Comparison of ENCODE assay signal across 10 mouse cellular contexts in genomic region chr5:44087034-44087433, GRCm38 (mm10). TPM values are rescaled to one million over a fixed set of nuclear protein-coding genes. Genes with fewer than 3 reads are reported as not detected.
DNase-seq lines count a peak whose midpoint lies in the region; ATAC-seq and TF ChIP-seq lines count a peak whose summit lies in the region.
"Had no signal": no experiment of that assay in that cellular context is flagged by ENCODE, and none has a peak within 500 bp of the region (broad histone marks: within the 10 kb centered on the region; RNA-seq: fewer than 3 reads in every experiment).

No protein-coding gene starts in this region.

- DNase-seq in kidney, adult 8-10 months, result no peak
- peak; percentile 49 for DNase-seq in embryonic facial prominence, embryonic 14.5 days (ENCODE audit: low spot score)
- peak; percentile 69 for DNase-seq in heart, postnatal 0 days (ENCODE audit: low spot score)
- no peak for DNase-seq in thymus, adult 18-20 months
- no peak for DNase-seq in thymus, postnatal 10 days (ENCODE audit: low spot score in 2 of 2)
- DNase-seq in c-Kit-positive CD71-positive TER-119-positive erythroid progenitor cells, embryonic 14.5 days (ENCODE audit: low spot score), result no peak
- DNase-seq: cerebellum, adult 9-11 months; right cerebral cortex, adult 18-20 months had no signal

- H3K27ac ChIP-seq in kidney, embryonic 16.5 days (ENCODE audit: low read length), result peak overlapping the region; percentile 66
- H3K27ac ChIP-seq in embryonic facial prominence, embryonic 14.5 days (replicated peaks; ENCODE audit: low read depth, low read length), result no peak overlapping the region; the same call in 1 of the 2 replicates
- peak overlapping the region; percentile 50 for H3K27ac ChIP-seq in heart, postnatal 0 days (ENCODE audit: low read depth)
- H3K27ac ChIP-seq in liver, embryonic 16.5 days (ENCODE audit: low read length), result no peak overlapping the region

- TF ChIP-seq CTCF in heart, postnatal 0 days (IDR thresholded peaks at IDR 0.05; ENCODE audit: low read depth), result no peak

- 0 out of 2 replicates have a peak, but pooled peaks have one; percentile 34 for TF ChIP-seq EP300 in heart, postnatal 0 days (IDR thresholded peaks at IDR 0.05; ENCODE audit: low read depth)

- H3K9me3 ChIP-seq in kidney, embryonic 16.5 days (ENCODE audit: low read length), result no peaks in the 10 kb centered on the region
- H3K9me3 ChIP-seq in embryonic facial prominence, embryonic 14.5 days (ENCODE audit: control insufficient read depth, low read length), result no peaks in the 10 kb centered on the region
- H3K9me3 ChIP-seq in heart, postnatal 0 days (replicated peaks; ENCODE audit: control insufficient read depth, low read length), result no peaks in the 10 kb centered on the region
- no peaks in the 10 kb centered on the region for H3K9me3 ChIP-seq in liver, embryonic 16.5 days (replicated peaks; ENCODE audit: control insufficient read depth, low read length)

- no peak overlapping the region for H3K4me3 ChIP-seq in kidney, embryonic 16.5 days (ENCODE audit: low read length)
- H3K4me3 ChIP-seq in embryonic facial prominence, embryonic 14.5 days (ENCODE audit: low read depth, low read length), result no peak overlapping the region
- no peak overlapping the region for H3K4me3 ChIP-seq in heart, postnatal 0 days (ENCODE audit: low read depth, low read length)
- no peak overlapping the region for H3K4me3 ChIP-seq in liver, embryonic 16.5 days (ENCODE audit: low read depth, low read length)

- H3K4me2 ChIP-seq in kidney, embryonic 16.5 days (replicated peaks; ENCODE audit: low read depth, low read length), result no peak overlapping the region
- H3K4me2 ChIP-seq in embryonic facial prominence, embryonic 14.5 days (ENCODE audit: low read depth, low read length), result no peak overlapping the region
- no peak overlapping the region for H3K4me2 ChIP-seq in heart, postnatal 0 days (ENCODE audit: low read depth, low read length)
- no peak overlapping the region for H3K4me2 ChIP-seq in liver, embryonic 16.5 days (ENCODE audit: low read depth, low read length)

- 31% methylated on average over 5 of the region's 5 CpGs for WGBS in kidney, embryonic 16.5 days
- 24% methylated on average over 5 of the region's 5 CpGs for WGBS in embryonic facial prominence, embryonic 14.5 days
- WGBS in heart, postnatal 0 days, result 20% methylated on average over 5 of the region's 5 CpGs
- 33% methylated on average over 5 of the region's 5 CpGs for WGBS in liver, embryonic 16.5 days (ENCODE audit: insufficient replicate concordance)

- peaks cover 16% of the 10 kb centered on the region for H3K36me3 ChIP-seq in kidney, embryonic 16.5 days (ENCODE audit: insufficient read depth, low read length)
- H3K36me3 ChIP-seq in embryonic facial prominence, embryonic 14.5 days (ENCODE audit: control insufficient read depth, insufficient read depth, low read length), result no peaks in the 10 kb centered on the region
- no peaks in the 10 kb centered on the region for H3K36me3 ChIP-seq in heart, postnatal 0 days (replicated peaks; ENCODE audit: control insufficient read depth, insufficient read depth, low read length)
- H3K36me3 ChIP-seq in liver, embryonic 16.5 days (ENCODE audit: control insufficient read depth, insufficient read depth), result no peaks in the 10 kb centered on the region

- 0 out of 2 replicates have a peak, but pooled peaks cover 4% of the 10 kb centered on the region for H3K4me1 ChIP-seq in kidney, embryonic 16.5 days (ENCODE audit: insufficient read depth, low read length)
- H3K4me1 ChIP-seq in embryonic facial prominence, embryonic 14.5 days (ENCODE audit: control insufficient read depth, insufficient read depth, low read length), result 0 out of 2 replicates have a peak, but pooled peaks cover 9% of the 10 kb centered on the region
- peaks cover 4% of the 10 kb centered on the region; the same call in 1 of the 2 replicates for H3K4me1 ChIP-seq in heart, postnatal 0 days (ENCODE audit: control insufficient read depth, insufficient read depth)
- no peaks in the 10 kb centered on the region for H3K4me1 ChIP-seq in liver, embryonic 16.5 days (ENCODE audit: control insufficient read depth, low read depth, low read length)

- H3K27me3 ChIP-seq in kidney, embryonic 16.5 days (ENCODE audit: insufficient read depth, low read length), result no peaks in the 10 kb centered on the region
- H3K27me3 ChIP-seq in embryonic facial prominence, embryonic 14.5 days (replicated peaks; ENCODE audit: control insufficient read depth, insufficient read depth, low read length), result no peaks in the 10 kb centered on the region
- H3K27me3 ChIP-seq in heart, postnatal 0 days (ENCODE audit: control insufficient read depth, insufficient read depth, low read length), result no peaks in the 10 kb centered on the region
- H3K27me3 ChIP-seq in liver, embryonic 16.5 days (ENCODE audit: control insufficient read depth, insufficient read depth, low read depth, low read length), result no peaks in the 10 kb centered on the region

- peak; percentile 84 for ATAC-seq in kidney, embryonic 16.5 days (ENCODE audit: low FRiP score, low TSS enrichment)
- ATAC-seq in embryonic facial prominence, embryonic 14.5 days (ENCODE audit: low read depth), result peak; percentile 41; the same call in 1 of the 2 replicates
- ATAC-seq in heart, postnatal 0 days (ENCODE audit: insufficient read depth, low read depth), result peak; percentile 83
- peak; percentile 39; the same call in 1 of the 2 replicates for ATAC-seq in liver, embryonic 16.5 days (ENCODE audit: low read depth)

- no peak overlapping the region for H3K9ac ChIP-seq in kidney, embryonic 16.5 days (replicated peaks; ENCODE audit: low read length)
- no peak overlapping the region for H3K9ac ChIP-seq in embryonic facial prominence, embryonic 14.5 days (ENCODE audit: low read depth, low read length)
- H3K9ac ChIP-seq in heart, postnatal 0 days (replicated peaks; ENCODE audit: low read depth, low read length), result no peak overlapping the region
- no peak overlapping the region for H3K9ac ChIP-seq in liver, embryonic 16.5 days (ENCODE audit: low read depth, low read length)

RNA-seq across cellular contexts. Expression of gene Prom1, which starts 14.8 kb away (rescaled TPM):
- polyA plus RNA-seq in kidney, embryonic 16.5 days (2015; fragmentation: Nextera tagmentation; extraction: Ambion mirVana), result 96.0 and 97.8 TPM in 2 replicates
- 27.2 and 29.7 TPM in 2 replicates for polyA plus RNA-seq in embryonic facial prominence, embryonic 14.5 days (2014; fragmentation: Nextera tagmentation; extraction: Ambion mirVana)
- 2.8 and 4.4 TPM in 2 replicates for total RNA-seq in heart, postnatal 0 days (2014; rRNA removed; ENCODE audit: low replicate concordance)
- polyA plus RNA-seq in heart, postnatal 0 days (2015; fragmentation: Nextera tagmentation; extraction: Ambion mirVana), result 2.6 and 3.1 TPM in 2 replicates
- polyA plus RNA-seq in liver, embryonic 16.5 days (2015; fragmentation: Nextera tagmentation; extraction: Ambion mirVana), result 19.7 and 20.3 TPM in 2 replicates

Comparison
In these comparisons a context has a peak if more than half of its experiments do, and no peak if none do; other contexts are left out.
1. H3K27ac ChIP-seq: peak in kidney, embryonic 16.5 days (single experiment) and heart, postnatal 0 days (single experiment); none in embryonic facial prominence, embryonic 14.5 days (single experiment) and liver, embryonic 16.5 days (single experiment).
2. DNase-seq: peak in embryonic facial prominence, embryonic 14.5 days (single experiment) and heart, postnatal 0 days (single experiment); none in kidney, adult 8-10 months (0 of 2), thymus, adult 18-20 months (0 of 2), thymus, postnatal 10 days (0 of 2) and c-Kit-positive CD71-positive TER-119-positive erythroid progenitor cells, embryonic 14.5 days (single experiment).
3. Peak in every context shown above with its lines, with median percentiles within 50 percentile points of each other: ATAC-seq.